Mouse (Mus musculus) midbrain, embryonic 11.5 days (tissue): ENCODE data around the gene Ccn5. TPM values are rescaled to one million over a fixed set of nuclear protein-coding genes. Genes with fewer than 3 reads are reported as not detected.

ENCODE experiments used
- ATAC-seq: fragments of 200-750 bp; cut with Nextera tagmentation; 2 replicates; pipeline ENCODE4 v1.8.0; 2017; ENCODE audit warnings: moderate TSS enrichment, moderate library complexity; ENCODE audit not compliant: low FRiP score
- DNase-seq: peaks from one replicate; pipeline ENCODE4 v3.0.0; 2015; ENCODE audit warnings: low spot score; ENCODE audit errors: missing footprints
- H3K27ac ChIP-seq: fragments of 300-500 bp; sonication (generic); 2 replicates; pipeline ENCODE4 v1.5.1; 2014; ENCODE audit warnings: low read depth, low read length
- H3K27me3 ChIP-seq: fragments of 300-500 bp; sonication (generic); 2 replicates; pipeline ENCODE4 v1.6.1; 2014; ENCODE audit warnings: mild to moderate bottlenecking, low read length, moderate library complexity, mixed read lengths; ENCODE audit not compliant: control insufficient read depth, insufficient read depth
- H3K36me3 ChIP-seq: fragments of 300-500 bp; sonication (generic); 2 replicates; pipeline ENCODE4 v1.6.1; 2014; ENCODE audit warnings: mild to moderate bottlenecking, low read length, moderate library complexity, mixed read lengths; ENCODE audit not compliant: control insufficient read depth, insufficient read depth
- H3K4me1 ChIP-seq: fragments of 300-500 bp; sonication (generic); 2 replicates; pipeline ENCODE4 v1.6.1; 2014; ENCODE audit warnings: low read length; ENCODE audit not compliant: control insufficient read depth, insufficient read depth
- H3K4me2 ChIP-seq: fragments of 300-500 bp; sonication (generic); 2 replicates; pipeline ENCODE4 v1.6.1; 2014; ENCODE audit warnings: mild to moderate bottlenecking, moderate library complexity
- H3K4me3 ChIP-seq: fragments of 300-500 bp; sonication (generic); 2 replicates; pipeline ENCODE4 v1.5.1; 2014; ENCODE audit warnings: low read depth, low read length
- H3K9ac ChIP-seq: fragments of 300-500 bp; sonication (generic); 2 replicates; pipeline ENCODE4 v1.6.1; 2014; ENCODE audit warnings: low read length
- H3K9me3 ChIP-seq: fragments of 300-500 bp; sonication (generic); 2 replicates; pipeline ENCODE4 v1.6.1; 2016; ENCODE audit warnings: low read length; ENCODE audit not compliant: control insufficient read depth
- WGBS: fragments of 180-500 bp; shearing (Covaris S2); extraction: QIAGEN DNeasy Blood & Tissue Kit; methylation state at CpG from one replicate; pipeline ENCODE4 v1.1.7; 2014; 5-methylcytosine and 5-hydroxymethylcytosine counted together
- polyA plus RNA-seq: library from polyadenylated mRNA; unstranded; fragments of >200 nt; fragmentation: Nextera tagmentation; extraction: Ambion mirVana; gene quantifications from 2 replicates; pipeline ENCODE4 v1.2.1, GENCODE M21; 2014

Ccn5 gene
- polyA plus RNA-seq, 1 experiment from 2014 or later, result 0.40 TPM

DNA sequence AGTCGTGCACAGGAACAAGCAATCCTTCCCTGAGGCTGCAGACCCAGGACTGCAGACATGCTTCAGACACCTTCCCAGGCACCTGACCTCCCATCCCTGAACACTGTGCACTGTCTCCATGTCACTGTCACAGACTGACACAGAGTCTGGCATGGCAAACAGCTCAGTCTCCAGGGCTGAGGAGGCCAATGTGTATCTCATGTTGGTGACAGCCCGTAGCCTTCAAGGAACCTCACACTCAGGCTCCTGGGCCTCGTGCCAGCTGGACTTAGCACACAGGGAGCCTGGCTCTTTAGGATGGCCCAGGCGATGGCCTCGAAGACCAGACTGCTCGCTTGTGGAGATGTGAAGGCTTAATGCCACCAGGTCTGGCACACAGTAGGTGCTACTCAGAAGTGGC, 60.2 kb downstream of the Ccn5 start:
- Histone ChIP-seq H3K4me2 (no peak overlapping the region), H3K36me3 (no peaks in the 10 kb centered on the region), H3K9me3 (no peaks in the 10 kb centered on the region), H3K27me3 (no peaks in the 10 kb centered on the region), H3K4me1 (peaks cover 1% of the 10 kb centered on the region), H3K27ac (no peak overlapping the region), H3K4me3 (no peak overlapping the region), H3K9ac (no peak overlapping the region)
- DNase-seq (no peak), ATAC-seq (no peak)
- 87% methylated on average over 6 of the region's 6 CpGs for WGBS

Other genes with a start within 250 kb of the Ccn5 start
- 39.9 and 44.5 TPM in 2 replicates for gene Ttpal, start 218.5 kb upstream of the Ccn5 start, polyA plus RNA-seq
- gene Serinc3, start 175.7 kb upstream of the Ccn5 start, polyA plus RNA-seq, result 35.0 and 38.8 TPM in 2 replicates
- 153 and 162 TPM in 2 replicates for gene Pkig, start 162.5 kb upstream of the Ccn5 start, polyA plus RNA-seq
- gene Ada, start 70.6 kb upstream of the Ccn5 start, polyA plus RNA-seq, result 5.6 and 6.1 TPM in 2 replicates
- not detected in 2 replicates for gene Kcnk15, start 32.8 kb downstream of the Ccn5 start, polyA plus RNA-seq
- gene Rims4, start 97.8 kb downstream of the Ccn5 start, polyA plus RNA-seq, result 0.62 and 1.1 TPM in 2 replicates
- gene Ywhab, start 174.1 kb downstream of the Ccn5 start, polyA plus RNA-seq, result 352 and 354 TPM in 2 replicates
- gene Pabpc1l, start 204.6 kb downstream of the Ccn5 start, polyA plus RNA-seq, result 0.51 and 1.1 TPM in 2 replicates
- 33.2 and 36.7 TPM in 2 replicates for gene Stk4, start 249.5 kb downstream of the Ccn5 start, polyA plus RNA-seq